Mouse (Mus musculus) olfactory bulb, adult 2 months (tissue): ENCODE measurements around the gene Grhl3.

ENCODE experiments used
- CTCF ChIP-seq: fragments of 200-500 bp; IDR thresholded peaks from 2 replicates; pipeline ENCODE4 v1.5.1; 2012; ENCODE audit warnings: low read depth, mild to moderate bottlenecking, low read length, moderate library complexity; ENCODE audit not compliant: insufficient read depth
- POLR2A ChIP-seq: fragments of 200-500 bp; IDR thresholded peaks from 2 replicates; pipeline ENCODE4 v1.6.1; 2012; ENCODE audit warnings: mild to moderate bottlenecking, low read depth, low read length, moderate library complexity; ENCODE audit not compliant: insufficient read depth

GRCm38 (mm10) chr4:135499831-135500230 is 73.6 kb downstream of the Grhl3 start:
- TF ChIP-seq POLR2A, result no peak
- no peak for TF ChIP-seq CTCF
